Mouse (Mus musculus): ENCODE data around the gene Trp53inp2.

Gene Trp53inp2

DNA sequence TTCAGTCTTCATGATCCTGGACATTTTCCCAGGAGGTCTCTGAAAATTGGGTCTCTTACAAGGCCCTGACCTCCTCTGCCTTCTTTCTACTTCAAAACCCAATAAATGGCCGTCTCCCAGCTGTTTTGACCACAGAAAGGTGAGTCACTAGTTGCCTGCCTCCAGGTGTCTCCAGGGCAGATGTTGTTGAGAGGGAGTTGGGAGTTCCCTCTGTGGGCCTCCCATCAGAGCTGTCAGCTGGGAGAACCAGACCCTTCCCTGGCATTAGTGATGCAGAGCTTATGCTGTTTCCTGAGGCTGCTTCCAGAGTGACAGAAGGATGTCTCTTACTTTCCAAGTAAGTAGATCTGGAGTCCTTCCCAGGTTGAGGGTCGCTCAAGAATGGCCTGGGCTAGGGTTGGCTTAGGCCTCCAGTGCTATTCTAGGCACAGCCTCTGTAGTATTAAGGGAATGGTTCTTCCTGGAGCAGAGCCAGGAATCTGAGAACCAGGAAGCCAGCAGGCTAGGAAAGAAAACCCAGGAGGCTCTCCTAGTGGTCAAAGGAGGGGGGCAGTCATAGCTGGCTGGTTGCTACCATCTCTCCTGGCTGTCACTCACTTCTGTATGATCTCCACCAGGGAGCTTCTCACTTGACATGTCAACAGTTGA is 2.1 kb downstream of the Trp53inp2 start:
- no peak for DNase-seq (ENCODE audit: extremely low read depth, low read depth, low spot score)

DNA sequence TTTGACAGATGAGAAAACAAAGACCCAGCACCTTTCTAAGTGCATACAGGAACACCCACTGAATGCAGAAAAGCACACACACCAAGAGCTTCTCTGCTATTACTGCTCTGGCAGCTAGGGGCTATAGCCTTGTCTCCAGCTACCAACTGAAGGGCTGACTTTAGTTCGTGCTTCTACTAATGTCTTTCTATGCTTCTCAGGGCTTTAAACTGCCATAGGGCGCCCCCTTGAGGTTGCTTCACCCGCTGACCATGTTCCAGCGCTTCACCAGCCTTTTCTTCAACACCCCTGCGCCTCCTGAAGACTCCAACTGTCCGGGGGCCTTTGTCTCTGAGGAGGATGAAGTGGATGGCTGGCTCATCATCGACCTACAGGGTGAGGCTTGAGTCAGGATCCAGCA is 4.2 kb downstream of the Trp53inp2 start:
- DNase-seq (ENCODE audit: extremely low read depth, low read depth, low spot score) = no peak

DNA sequence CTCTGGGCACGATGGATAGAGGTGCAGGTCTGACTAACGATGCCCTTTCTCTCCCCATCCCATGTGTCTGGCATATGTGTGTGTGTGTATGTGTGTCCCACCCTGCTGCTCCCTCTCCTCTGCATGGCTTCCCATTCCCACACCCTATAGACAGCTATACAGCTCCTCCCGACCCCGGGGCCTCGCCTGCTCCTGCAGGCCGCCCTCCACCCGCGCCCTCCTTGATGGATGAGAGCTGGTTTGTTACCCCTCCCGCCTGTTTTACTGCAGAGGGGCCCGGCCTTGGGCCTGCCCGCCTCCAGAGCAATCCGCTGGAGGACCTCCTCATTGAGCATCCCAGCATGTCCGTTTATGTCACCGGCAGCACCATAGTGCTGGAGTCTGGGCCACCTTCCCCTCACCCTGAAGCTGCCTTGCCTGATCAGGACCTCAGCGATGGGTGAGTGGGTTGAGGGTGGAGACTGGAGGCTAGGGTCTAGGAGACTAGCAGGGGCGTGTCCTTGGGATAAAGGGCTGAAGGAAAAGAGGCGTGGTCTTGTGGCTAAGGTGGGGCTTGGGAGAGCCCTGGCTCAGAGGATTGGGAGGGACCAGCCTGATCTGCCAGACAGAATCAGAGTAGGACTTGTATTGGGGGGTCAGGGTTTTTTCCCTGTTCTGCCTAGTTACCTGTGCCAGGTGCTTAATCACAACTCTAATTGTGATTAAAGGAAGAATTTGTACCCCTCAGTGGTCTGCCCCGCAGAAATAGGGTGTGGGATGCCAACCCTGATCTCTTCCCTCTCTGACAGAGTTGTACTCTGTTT is 5.1 kb downstream of the Trp53inp2 start:
- DNase-seq (ENCODE audit: extremely low read depth, low read depth, low spot score) = no peak

DNA sequence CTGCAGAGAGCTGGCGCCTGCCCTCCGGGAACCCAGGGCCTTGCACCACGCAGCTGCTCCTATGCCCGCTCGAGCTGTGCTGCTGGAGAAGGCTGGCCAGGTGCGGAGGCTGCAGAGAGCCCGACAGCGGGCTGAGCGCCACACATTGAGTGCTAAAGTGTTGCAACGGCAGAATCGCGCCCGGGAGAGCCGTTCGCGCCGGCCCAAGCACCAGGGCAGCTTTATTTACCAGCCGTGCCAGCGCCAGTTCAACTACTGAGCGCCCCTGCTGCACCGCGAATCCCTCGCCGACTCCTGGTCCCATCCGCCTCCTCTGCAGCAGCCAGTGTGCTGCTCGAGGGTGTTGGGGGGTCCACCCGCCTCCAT is 5.7 kb downstream of the Trp53inp2 start:
- DNase-seq (ENCODE audit: extremely low read depth, low read depth, low spot score) = no peak

DNA sequence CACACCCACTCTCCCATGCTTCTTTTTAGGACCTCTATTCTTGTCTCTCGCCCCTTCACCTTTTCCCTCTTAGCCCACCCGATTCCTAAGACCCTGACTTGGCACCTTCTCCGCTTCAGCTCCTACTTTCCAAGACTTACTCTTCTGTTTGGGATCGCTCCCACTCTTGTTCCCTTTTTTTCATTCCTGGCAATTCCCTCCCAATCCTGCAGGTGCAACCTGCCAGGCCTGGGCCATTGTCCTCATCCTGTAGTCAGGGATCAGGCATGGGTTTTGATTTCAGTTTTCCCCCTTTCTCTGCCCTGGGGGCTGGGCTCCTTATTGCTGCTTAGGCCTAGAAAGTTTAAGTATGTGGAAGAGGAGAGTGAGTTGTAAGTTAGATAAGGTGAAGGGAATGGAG is 6.2 kb downstream of the Trp53inp2 start:
- DNase-seq (ENCODE audit: extremely low read depth, low read depth, low spot score) = no peak

DNA sequence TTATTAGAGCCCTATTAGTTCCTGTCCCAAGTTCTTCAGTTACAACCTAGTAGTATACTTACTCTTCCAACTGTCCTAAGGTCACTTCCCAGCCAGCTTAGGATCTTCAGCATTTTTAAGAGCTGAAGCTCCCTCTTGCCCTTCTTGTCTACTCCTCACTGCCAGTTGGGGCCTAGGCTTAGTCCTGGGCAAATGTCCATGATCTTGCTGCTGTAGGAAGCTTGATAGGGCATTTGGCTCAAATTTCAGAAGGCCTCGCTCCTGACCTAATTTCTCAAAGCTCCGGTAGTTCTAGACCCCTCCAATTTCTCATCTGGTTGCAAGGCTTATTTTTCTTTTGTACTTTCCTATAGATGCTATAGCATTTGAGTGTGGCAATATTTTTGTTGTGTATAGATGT is 7.7 kb downstream of the Trp53inp2 start:
- DNase-seq (ENCODE audit: extremely low read depth, low read depth, low spot score) = no peak

DNA sequence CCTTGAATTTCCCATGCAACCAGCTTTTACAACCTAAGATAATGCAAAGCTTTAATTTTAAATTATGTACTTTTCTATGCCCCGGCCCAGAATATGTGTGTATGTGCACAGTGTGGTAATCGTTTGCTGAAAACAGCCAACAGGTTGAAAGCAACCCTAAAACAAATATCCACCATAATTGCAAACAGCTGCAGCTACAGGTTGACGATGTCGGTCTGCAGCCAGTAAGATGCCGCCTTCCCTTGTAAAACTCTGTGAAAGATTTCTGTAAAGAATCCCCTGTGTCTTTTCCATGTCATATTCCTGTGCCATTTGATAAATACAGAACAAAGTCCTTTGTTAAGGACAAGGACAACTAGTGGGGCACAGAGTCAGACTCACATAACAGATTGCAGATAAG is 13.7 kb downstream of the Trp53inp2 start:
- DNase-seq (ENCODE audit: extremely low read depth, low read depth, low spot score) = no peak

DNA sequence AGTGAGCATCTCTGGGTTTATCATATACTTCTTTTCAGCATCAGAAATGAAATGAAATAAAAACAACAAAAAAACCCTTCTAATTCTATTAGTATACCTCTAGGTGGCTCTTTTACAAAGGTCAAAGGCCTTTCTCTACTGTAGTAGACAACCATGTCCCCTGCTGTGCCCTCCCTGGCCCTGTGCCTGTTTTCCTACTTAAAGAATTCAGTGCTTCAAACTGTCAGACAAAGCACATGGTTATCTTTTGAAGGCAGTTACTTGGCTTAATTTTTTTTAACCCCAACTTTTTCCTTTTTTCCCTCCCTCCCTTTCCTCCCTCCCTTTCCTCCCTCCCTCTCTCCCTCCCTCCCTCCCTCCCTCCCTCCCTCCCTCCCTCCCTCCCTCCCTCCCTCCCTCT is 19.4 kb downstream of the Trp53inp2 start:
- DNase-seq (ENCODE audit: extremely low read depth, low read depth, low spot score) = no peak

DNA sequence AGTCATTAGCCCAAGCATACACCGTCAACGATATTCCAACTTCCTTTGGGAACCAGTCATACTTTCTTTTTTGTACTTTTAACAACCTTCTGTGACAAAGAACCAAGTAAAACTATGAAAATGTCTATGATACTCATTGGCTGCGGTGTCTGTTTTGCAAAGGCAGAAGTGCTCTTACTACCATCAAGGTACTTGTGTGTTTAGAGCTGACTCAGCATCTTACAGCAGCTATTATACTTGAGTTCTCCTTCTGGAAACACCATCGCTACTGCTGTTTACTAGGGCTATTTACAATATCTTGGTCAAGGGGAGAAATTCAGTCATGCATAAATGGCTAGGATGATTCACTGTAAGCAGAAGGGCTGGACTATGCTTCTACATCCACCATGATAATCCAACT is 21.1 kb downstream of the Trp53inp2 start:
- DNase-seq (ENCODE audit: extremely low read depth, low read depth, low spot score) = no peak

DNA sequence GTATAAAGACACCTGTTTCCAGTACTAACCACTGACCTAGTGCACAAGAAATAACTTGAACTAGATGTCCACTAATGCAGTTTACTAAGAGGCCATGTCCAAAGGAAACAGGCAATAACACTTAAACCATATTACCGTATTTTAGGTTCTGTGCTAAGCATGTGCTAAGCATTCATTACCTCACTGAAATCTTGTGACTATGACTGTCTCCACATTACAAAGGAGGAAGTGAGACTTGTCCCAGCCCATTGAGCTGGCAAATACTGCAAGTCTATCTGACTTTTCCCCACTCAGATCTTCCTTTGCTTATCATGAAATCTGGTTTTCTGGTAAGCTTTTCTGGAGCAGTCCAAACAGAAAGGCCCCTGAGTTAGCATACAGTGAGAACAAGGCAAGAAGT is 23.8 kb downstream of the Trp53inp2 start:
- DNase-seq (ENCODE audit: extremely low read depth, low read depth, low spot score) = no peak

DNA sequence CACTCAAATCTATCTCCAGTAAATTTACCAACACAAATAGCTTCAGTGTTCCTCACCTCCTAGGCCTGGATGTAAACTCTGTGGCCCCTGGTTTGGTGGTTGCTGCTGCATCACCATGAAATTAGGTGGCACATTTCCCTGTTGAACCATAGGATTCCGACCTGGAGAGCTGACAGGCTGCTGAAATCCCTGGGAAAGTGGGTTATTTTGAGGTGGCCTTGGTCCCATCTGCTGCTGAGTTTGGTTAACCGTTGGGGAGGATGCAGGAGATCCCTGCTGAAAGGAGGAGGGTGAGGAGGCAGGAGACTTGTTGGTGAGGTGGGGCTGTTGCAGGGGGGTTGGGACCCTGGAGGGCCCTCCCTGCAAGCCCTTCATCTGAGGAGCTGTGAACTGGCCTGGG is 40.1 kb downstream of the Trp53inp2 start:
- no peak for DNase-seq (ENCODE audit: extremely low read depth, low read depth, low spot score)

DNA sequence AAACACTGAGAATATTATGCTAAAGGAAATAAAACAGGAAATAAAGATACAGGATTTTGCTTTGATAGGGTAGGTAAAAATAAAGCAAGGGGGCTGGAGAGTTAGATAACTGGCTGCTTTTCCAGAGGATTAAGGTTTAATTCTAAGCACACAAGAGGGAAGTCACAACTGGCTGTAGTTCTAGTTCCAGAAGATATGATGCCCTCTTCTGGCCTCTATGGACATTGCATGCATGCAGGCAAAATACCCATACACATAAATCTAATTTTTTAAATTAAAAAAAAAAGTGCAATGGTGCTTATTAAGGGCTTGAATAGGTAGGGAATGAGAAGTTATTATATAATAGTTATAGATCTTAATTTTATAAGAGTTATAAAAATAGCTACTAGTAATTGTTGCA is 55.6 kb downstream of the Trp53inp2 start:
- DNase-seq (ENCODE audit: extremely low read depth, low read depth, low spot score) = no peak

Measured in fat pad, adult 2 months (tissue).